Mouse (Mus musculus): ENCODE results near the gene Tacstd2. TPM values are rescaled to one million over a fixed set of nuclear protein-coding genes. Genes with fewer than 3 reads are reported as not detected.
"Not testable (repeated sequence)": the region's sequence is repeated elsewhere in the genome, so short reads cannot be mapped to it uniquely, and the experiment has no call there.

Tacstd2 gene
- total and polyA plus RNA-seq, 3 experiments = not detected

GRCm38 (mm10) chr6:67510752-67511151 lies 24.8 kb downstream of the Tacstd2 start:
- peak; percentile 12 for DNase-seq (ENCODE audit: low read depth, low spot score)
- no peak overlapping the region for H3K9ac ChIP-seq (ENCODE audit: control insufficient read depth, low read depth, low read length, poor library complexity, severe bottlenecking)

DNA sequence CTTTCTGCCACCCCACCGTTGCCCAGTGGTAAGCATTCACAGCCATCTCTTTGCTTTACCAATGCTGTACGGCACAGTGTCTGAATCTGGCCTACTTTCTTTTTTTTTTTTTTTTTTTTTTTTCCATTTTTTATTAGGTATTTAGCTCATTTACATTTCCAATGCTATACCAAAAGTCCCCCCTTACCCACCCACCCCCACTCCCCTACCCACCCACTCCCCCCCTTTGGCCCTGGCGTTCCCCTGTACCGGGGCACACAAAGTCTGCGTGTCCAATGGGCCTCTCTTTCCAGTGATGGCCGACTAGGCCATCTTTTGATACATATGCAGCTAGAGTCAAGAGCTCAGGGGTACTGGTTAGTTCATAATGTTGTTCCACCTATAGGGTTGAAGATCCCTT lies 33.7 kb downstream of the Tacstd2 start:
- not testable (repeated sequence) for H3K4me3 ChIP-seq (ENCODE audit: control insufficient read depth in 1 of 2, insufficient read depth in 1 of 2, low read depth in 2 of 2, low read length in 2 of 2); H3K36me3 ChIP-seq (ENCODE audit: control insufficient read depth in 1 of 2, insufficient read depth in 2 of 2, low read length in 2 of 2); H3K4me1 ChIP-seq (ENCODE audit: control insufficient read depth in 1 of 2, insufficient read depth in 2 of 2, low read length in 2 of 2); H3K9ac ChIP-seq (ENCODE audit: control insufficient read depth, low read depth, low read length, poor library complexity, severe bottlenecking); H3K9me3 ChIP-seq (replicated peaks; ENCODE audit: insufficient read depth, low read length); H3K27me3 ChIP-seq (ENCODE audit: control insufficient read depth in 1 of 2, insufficient read depth in 2 of 2, low read length in 2 of 2); H3K79me2 ChIP-seq (ENCODE audit: control insufficient read depth, insufficient read depth, low read length, poor library complexity); DNase-seq (ENCODE audit: low read depth, low spot score); H3K27ac ChIP-seq (ENCODE audit: control insufficient read depth, low read depth, low read length)

More at GRCm38 (mm10) chr6:67510752-67511151, 24.8 kb downstream of the Tacstd2 start:
- H3K27ac ChIP-seq (ENCODE audit: control insufficient read depth, low read depth, low read length) = no peak overlapping the region
- H3K9me3 ChIP-seq (replicated peaks; ENCODE audit: insufficient read depth, low read length) = no peaks in the 10 kb centered on the region
- no peaks in the 10 kb centered on the region for H3K27me3 ChIP-seq (ENCODE audit: control insufficient read depth in 1 of 2, insufficient read depth in 2 of 2, low read length in 2 of 2)
- no peak overlapping the region for H3K4me3 ChIP-seq (ENCODE audit: control insufficient read depth in 1 of 2, insufficient read depth in 1 of 2, low read depth in 2 of 2, low read length in 2 of 2)
- H3K36me3 ChIP-seq (ENCODE audit: control insufficient read depth in 1 of 2, insufficient read depth in 2 of 2, low read length in 2 of 2) = no peaks in the 10 kb centered on the region
- no peak for TF ChIP-seq HCFC1 (IDR thresholded peaks at IDR 0.05; ENCODE audit: low read depth, low read length)
- peak; percentile 33 to 49 (median 34); a peak in 5 of 6 replicates for TF ChIP-seq CTCF (IDR thresholded peaks at IDR 0.05 in 2 of 3, conservative IDR thresholded peaks at IDR 0.05 in 1 of 3; ENCODE audit: control insufficient read depth in 1 of 3, insufficient read depth in 1 of 3, low read depth in 2 of 3, low read length in 3 of 3, poor library complexity in 1 of 3, severe bottlenecking in 1 of 3)
- no peak for TF ChIP-seq EP300 (IDR thresholded peaks at IDR 0.05; ENCODE audit: low read depth in 1 of 2, low read length in 2 of 2)
- TF ChIP-seq RAD21 (IDR thresholded peaks at IDR 0.05; ENCODE audit: low read depth, low read length) = peak; percentile 30
- TF ChIP-seq SMC3 (IDR thresholded peaks at IDR 0.05; ENCODE audit: low read depth, low read length) = peak; percentile 20
- no peaks in the 10 kb centered on the region for H3K79me2 ChIP-seq (ENCODE audit: control insufficient read depth, insufficient read depth, low read length, poor library complexity)
- no peaks in the 10 kb centered on the region for H3K4me1 ChIP-seq (ENCODE audit: control insufficient read depth in 1 of 2, insufficient read depth in 2 of 2, low read length in 2 of 2)

GRCm38 (mm10) chr6:67491755-67492154 lies 43.8 kb downstream of the Tacstd2 start, which contains the start of gene Il23r:
Il23r (minus strand) TSS chr6:67491855.
- TF ChIP-seq EP300 (IDR thresholded peaks at IDR 0.05; ENCODE audit: low read depth in 1 of 2, low read length in 2 of 2) (no peak), BHLHE40 (IDR thresholded peaks at IDR 0.05; ENCODE audit: borderline replicate concordance, low read depth, low read length) (no peak), GABPA (IDR thresholded peaks at IDR 0.05; ENCODE audit: low read depth, low read length) (no peak), TAL1 (IDR thresholded peaks at IDR 0.05; ENCODE audit: low read length) (no peak)
- no peaks in the 10 kb centered on the region for H3K79me2 ChIP-seq (ENCODE audit: control insufficient read depth, insufficient read depth, low read length, poor library complexity)
- H3K4me1 ChIP-seq (ENCODE audit: control insufficient read depth in 1 of 2, insufficient read depth in 2 of 2, low read length in 2 of 2) = no peaks in the 10 kb centered on the region
- no peak within 1 kb of the TSS for H3K9ac ChIP-seq (ENCODE audit: control insufficient read depth, low read depth, low read length, poor library complexity, severe bottlenecking)
- H3K27me3 ChIP-seq (ENCODE audit: control insufficient read depth in 1 of 2, insufficient read depth in 2 of 2, low read length in 2 of 2) = no peaks in the 10 kb centered on the region
- H3K36me3 ChIP-seq (ENCODE audit: control insufficient read depth in 1 of 2, insufficient read depth in 2 of 2, low read length in 2 of 2) = no peaks in the 10 kb centered on the region
- H3K9me3 ChIP-seq (replicated peaks; ENCODE audit: insufficient read depth, low read length) = no peaks in the 10 kb centered on the region
- no peak for DNase-seq (ENCODE audit: low read depth, low spot score)
- no peak within 1 kb of the TSS for H3K27ac ChIP-seq (ENCODE audit: control insufficient read depth, low read depth, low read length)
- H3K4me3 ChIP-seq (ENCODE audit: control insufficient read depth in 1 of 2, insufficient read depth in 1 of 2, low read depth in 2 of 2, low read length in 2 of 2) = no peak within 1 kb of the TSS

Other genes with a start within 250 kb of the Tacstd2 start
- gene Il12rb2, start 159.6 kb downstream of the Tacstd2 start, total RNA-seq (2012; rRNA removed) = 0.19 and 0.39 TPM in 2 replicates
- gene Il12rb2, start 159.6 kb downstream of the Tacstd2 start, polyA plus RNA-seq (2012; ENCODE audit: insufficient read depth in 1 of 2, insufficient read length in 2 of 2, low read depth in 1 of 2, low replicate concordance in 2 of 2, missing spikeins in 1 of 2) = under 1 TPM in 1 of 2 experiments, not detected in 1; 0.11 TPM
- not detected in 2 replicates for gene Il23r, start 43.9 kb downstream of the Tacstd2 start, total RNA-seq (2012; rRNA removed)
- gene Il23r, start 43.9 kb downstream of the Tacstd2 start, polyA plus RNA-seq (2012; ENCODE audit: insufficient read depth in 1 of 2, insufficient read length in 2 of 2, low read depth in 1 of 2, low replicate concordance in 2 of 2, missing spikeins in 1 of 2) = not detected